Mouse (Mus musculus): ENCODE measurements at regions not wholly inside any gene's neighbourhood (a gene's known extent, or its start where the extent isn't known, plus 50 kb on each side); places are given as distances from the start of the nearest gene placed in this dataset.

GRCm38 (mm10) chr15:11774717-11775116, 132.4 kb downstream of the Npr3 start:
- DNase-seq, result no peak

GRCm38 (mm10) chr15:11770596-11770995, 136.5 kb downstream of the Npr3 start:
- no peak for DNase-seq

GRCm38 (mm10) chr15:11757963-11758362, 149.1 kb downstream of the Npr3 start:
- DNase-seq, result no peak

- no peak for DNase-seq
These were observed 150.3 kb downstream of the Npr3 start for GRCm38 (mm10) chr15:11756786-11757185.

- peak; percentile 64 for DNase-seq
These were observed 153.9 kb downstream of the Npr3 start for GRCm38 (mm10) chr15:11753216-11753615.

- no peak for DNase-seq
These were observed 156.2 kb downstream of the Npr3 start for GRCm38 (mm10) chr15:11750893-11751292.

GRCm38 (mm10) chr15:11749509-11749908, 157.6 kb downstream of the Npr3 start:
- DNase-seq, result no peak

- no peak for DNase-seq
These were observed 158.8 kb downstream of the Npr3 start for GRCm38 (mm10) chr15:11748306-11748705.

- DNase-seq, result no peak
These were observed 160.3 kb downstream of the Npr3 start for GRCm38 (mm10) chr15:11746754-11747153.

GRCm38 (mm10) chr15:11745629-11746372, 161.3 kb downstream of the Npr3 start:
- no peak for DNase-seq

- DNase-seq, result no peak
These were observed 162.2 kb downstream of the Npr3 start for GRCm38 (mm10) chr15:11744903-11745302.

GRCm38 (mm10) chr15:11744296-11744695, 162.8 kb downstream of the Npr3 start:
- no peak for DNase-seq

GRCm38 (mm10) chr15:11742820-11743219, 164.3 kb downstream of the Npr3 start:
- no peak for DNase-seq

- DNase-seq, result no peak
These were observed 164.7 kb downstream of the Npr3 start for GRCm38 (mm10) chr15:11742346-11742729.

- DNase-seq, result no peak
These were observed 165.3 kb downstream of the Npr3 start for GRCm38 (mm10) chr15:11741598-11742345.

GRCm38 (mm10) chr15:11737436-11738000, 169.6 kb downstream of the Npr3 start:
- DNase-seq, result no peak

GRCm38 (mm10) chr15:11734639-11735265, 172.3 kb downstream of the Npr3 start:
- DNase-seq, result no peak

GRCm38 (mm10) chr15:11729381-11729780, 177.7 kb downstream of the Npr3 start:
- no peak for DNase-seq

- DNase-seq, result no peak
These were observed 181.2 kb downstream of the Npr3 start for GRCm38 (mm10) chr15:11725620-11726530.

GRCm38 (mm10) chr15:11720645-11721044, 186.4 kb downstream of the Npr3 start:
- DNase-seq, result no peak

- DNase-seq, result no peak
These were observed 190.8 kb downstream of the Npr3 start for GRCm38 (mm10) chr15:11716168-11716842.
